Mouse (Mus musculus) embryonic stem cell, embryonic (primary cell): Measurements from ENCODE around the gene Olfr223.

ENCODE experiments used
- CTCF ChIA-PET, 4 experiments: fragments of 300-600 bp in 2 of 4; fragments of 350-600 bp in 2 of 4; sonication (Branson Sonifier 250); formaldehyde crosslinking; loops; one replicate each; lab custom pipeline; 2022; ENCODE audit warnings: inconsistent platforms in 2 of 4; lab: Charles Lee
- POLR2A ChIA-PET, 4 experiments: fragments of 300-600 bp in 2 of 4; fragments of 350-600 bp in 2 of 4; sonication (Branson Sonifier 250); formaldehyde crosslinking; loops; one replicate each; lab custom pipeline; 2022; ENCODE audit warnings: antibody characterized with exemption in 4 of 4, inconsistent platforms in 1 of 4; lab: Charles Lee

Gene Olfr223

GRCm38 (mm10) chr11:59616986-59617385 is 23.9 kb upstream of the Olfr223 start:
- POLR2A ChIA-PET = interaction anchor here in 1 of 4 experiments (0.8 kb wide), 1 partner anchor 9 kb away, joined by 3 read pairs; no protein-coding TSS in a partner anchor
- CTCF ChIA-PET = interaction anchor here in 1 of 4 experiments (1.1 kb wide), 1 partner anchor 162 kb away, joined by 3 read pairs; no protein-coding TSS in a partner anchor

- POLR2A ChIA-PET = interaction anchor here in 2 of 4 experiments (0.6 to 1.0 kb wide), 3 partner anchors 26 to 1803 kb away, joined by 3 to 5 read pairs (median 3); no protein-coding TSS in a partner anchor
- CTCF ChIA-PET = interaction anchor here (0.5 to 3.0 kb wide), 14 partner anchors 10 to 165 kb away, joined by 3 to 15 read pairs (median 4); partner anchors contain the start of gene Zkscan17 (in 1 of the 4)
These were observed 21.0 kb upstream of the Olfr223 start for GRCm38 (mm10) chr11:59614120-59614519.

GRCm38 (mm10) chr11:59611646-59612045 is 18.6 kb upstream of the Olfr223 start:
- ChIA-PET CTCF (interaction anchor here in 1 of 4 experiments (1.1 kb wide), 1 partner anchor 86 kb away, joined by 5 read pairs; no protein-coding TSS in a partner anchor), POLR2A (interaction anchor here in 1 of 4 experiments (0.6 kb wide), 1 partner anchor 8 kb away, joined by 3 read pairs; no protein-coding TSS in a partner anchor)

GRCm38 (mm10) chr11:59602287-59602686 is 9.2 kb upstream of the Olfr223 start:
- CTCF ChIA-PET = interaction anchor here in 2 of 4 experiments (0.6 to 1.1 kb wide), 3 partner anchors 12 to 184 kb away, joined by 3 to 5 read pairs (median 3); no protein-coding TSS in a partner anchor
- POLR2A ChIA-PET = no interaction called here

GRCm38 (mm10) chr11:59600872-59601271 is 7.8 kb upstream of the Olfr223 start:
- POLR2A ChIA-PET = no interaction called here
- CTCF ChIA-PET = interaction anchor here in 1 of 4 experiments (1.1 kb wide), 1 partner anchor 13 kb away, joined by 3 read pairs; no protein-coding TSS in a partner anchor

- ChIA-PET CTCF (no interaction called here), POLR2A (interaction anchor here in 1 of 4 experiments (1.2 kb wide), 1 partner anchor 12 kb away, joined by 3 read pairs; no protein-coding TSS in a partner anchor)
These were observed 6.1 kb upstream of the Olfr223 start for GRCm38 (mm10) chr11:59599211-59599610.

- CTCF ChIA-PET = interaction anchor here (0.6 to 3.5 kb wide), 8 partner anchors 13 to 290 kb away, joined by 3 to 14 read pairs (median 4); partner anchors contain the start of gene Wnt9a (in 1 of the 4)
These were observed 3.9 kb upstream of the Olfr223 start for GRCm38 (mm10) chr11:59596950-59597349.

GRCm38 (mm10) chr11:59596091-59596490 is 3.0 kb upstream of the Olfr223 start:
- ChIA-PET POLR2A (interaction anchor here in 1 of 4 experiments (0.7 kb wide), 1 partner anchor 69 kb away, joined by 3 read pairs; no protein-coding TSS in a partner anchor), CTCF (interaction anchor here (0.5 to 3.5 kb wide), 10 partner anchors 12 to 1381 kb away, joined by 3 to 14 read pairs (median 3); partner anchors contain the start of gene Wnt9a (in 1 of the 4))

More at GRCm38 (mm10) chr11:59596950-59597349, 3.9 kb upstream of the Olfr223 start:
- POLR2A ChIA-PET = no interaction called here

GRCm38 (mm10) chr11:59589496-59589895 is 3.6 kb downstream of the Olfr223 start:
- POLR2A ChIA-PET = no interaction called here
- CTCF ChIA-PET = no interaction called here

- ChIA-PET CTCF (interaction anchor here in 1 of 4 experiments (0.6 to 1.6 kb wide), 3 partner anchors 12 to 282 kb away, joined by 3 read pairs; partner anchors contain the start of gene Zkscan17), POLR2A (interaction anchor here in 1 of 4 experiments (1.5 kb wide), 1 partner anchor 8 kb away, joined by 3 read pairs; no protein-coding TSS in a partner anchor)
These were observed 8.6 kb downstream of the Olfr223 start for GRCm38 (mm10) chr11:59584539-59584938.

- ChIA-PET CTCF (interaction anchor here in 1 of 4 experiments (1.3 kb wide), 1 partner anchor 51 kb away, joined by 5 read pairs; no protein-coding TSS in a partner anchor), POLR2A (interaction anchor here in 2 of 4 experiments (0.7 to 2.1 kb wide), 2 partner anchors 17 to 28 kb away, joined by 3 to 5 read pairs; partner anchors contain the start of gene Olfr223 (in 1 of the 2))
These were observed 17.0 kb downstream of the Olfr223 start, which contains the start of gene Olfr222 for GRCm38 (mm10) chr11:59576135-59576534. Gene Olfr222 (minus strand): TSS chr11:59576235.

- ChIA-PET POLR2A (interaction anchor here in 2 of 4 experiments (0.7 to 2.1 kb wide), 2 partner anchors 18 to 28 kb away, joined by 3 to 5 read pairs; partner anchors contain the start of gene Olfr223 (in 1 of the 2)), CTCF (interaction anchor here in 1 of 4 experiments (0.9 to 1.3 kb wide), 2 partner anchors 50 to 93 kb away, joined by 3 to 5 read pairs; no protein-coding TSS in a partner anchor)
These were observed 17.4 kb downstream of the Olfr223 start for GRCm38 (mm10) chr11:59575726-59576125.

GRCm38 (mm10) chr11:59569306-59569705 is 23.8 kb downstream of the Olfr223 start:
- CTCF ChIA-PET = interaction anchor here (0.6 to 3.6 kb wide), 10 partner anchors 14 to 305 kb away, joined by 3 to 36 read pairs (median 3); partner anchors contain the start of genes Zkscan17 (in 2 of the 4) and Wnt9a (in 1 of the 4)
- POLR2A ChIA-PET = interaction anchor here in 2 of 4 experiments (1.0 to 1.2 kb wide), 2 partner anchors 15 to 44 kb away, joined by 3 read pairs; no protein-coding TSS in a partner anchor

GRCm38 (mm10) chr11:59562837-59563236 is 30.3 kb downstream of the Olfr223 start:
- ChIA-PET CTCF (interaction anchor here in 1 of 4 experiments (0.5 kb wide), 1 partner anchor 37 kb away, joined by 3 read pairs; no protein-coding TSS in a partner anchor), POLR2A (interaction anchor here in 2 of 4 experiments (0.5 to 1.3 kb wide), 5 partner anchors 38 to 961 kb away, joined by 3 to 4 read pairs (median 3); no protein-coding TSS in a partner anchor)

- CTCF ChIA-PET = interaction anchor here in 1 of 4 experiments (0.5 kb wide), 1 partner anchor 37 kb away, joined by 3 read pairs; no protein-coding TSS in a partner anchor
- POLR2A ChIA-PET = interaction anchor here in 2 of 4 experiments (0.5 to 1.3 kb wide), 5 partner anchors 37 to 960 kb away, joined by 3 to 4 read pairs (median 3); no protein-coding TSS in a partner anchor
These were observed 30.8 kb downstream of the Olfr223 start for GRCm38 (mm10) chr11:59562336-59562735.

GRCm38 (mm10) chr11:59560906-59561305 is 32.2 kb downstream of the Olfr223 start:
- ChIA-PET POLR2A (interaction anchor here in 1 of 4 experiments (1.2 kb wide), 1 partner anchor 10 kb away, joined by 3 read pairs; no protein-coding TSS in a partner anchor), CTCF (interaction anchor here in 3 of 4 experiments (0.6 to 1.0 kb wide), 4 partner anchors 10 to 485 kb away, joined by 3 to 4 read pairs (median 3); no protein-coding TSS in a partner anchor)

- ChIA-PET POLR2A (interaction anchor here in 1 of 4 experiments (0.7 to 1.1 kb wide), 3 partner anchors 10 to 14 kb away, joined by 3 to 4 read pairs (median 3); no protein-coding TSS in a partner anchor), CTCF (interaction anchor here in 2 of 4 experiments (1.1 kb wide), 2 partner anchors 14 to 28 kb away, joined by 3 read pairs; partner anchors contain the start of gene Zkscan17 (in 1 of the 2))
These were observed 38.6 kb downstream of the Olfr223 start for GRCm38 (mm10) chr11:59554535-59554934.

GRCm38 (mm10) chr11:59554127-59554526 is 39.0 kb downstream of the Olfr223 start:
- CTCF ChIA-PET = interaction anchor here in 2 of 4 experiments (1.1 kb wide), 2 partner anchors 15 to 28 kb away, joined by 3 read pairs; partner anchors contain the start of gene Zkscan17 (in 1 of the 2)
- POLR2A ChIA-PET = interaction anchor here in 1 of 4 experiments (0.7 to 1.1 kb wide), 3 partner anchors 10 to 15 kb away, joined by 3 to 4 read pairs (median 3); no protein-coding TSS in a partner anchor
